Mouse (Mus musculus) T-cell, adult 2 months (primary cell): ENCODE data around the gene Maneal.
A peak's percentile ranks its signal among the peaks of the same experiment; 100 is the strongest.

Experiments used
- DNase-seq: peaks from one replicate; pipeline ENCODE4 v3.0.0; 2022; ENCODE audit warnings: low spot score

Gene Maneal

GRCm38 (mm10) chr4:124861283-124862188, at the start of gene Maneal:
TSS of gene Maneal (minus strand) at chr4:124862171.
- DNase-seq = no peak

- DNase-seq = no peak
Observed at GRCm38 (mm10) chr4:124905971-124906822, 44.2 kb upstream of the Maneal start.

- DNase-seq = no peak
Observed at GRCm38 (mm10) chr4:124905417-124905816, 43.4 kb upstream of the Maneal start.

DNA sequence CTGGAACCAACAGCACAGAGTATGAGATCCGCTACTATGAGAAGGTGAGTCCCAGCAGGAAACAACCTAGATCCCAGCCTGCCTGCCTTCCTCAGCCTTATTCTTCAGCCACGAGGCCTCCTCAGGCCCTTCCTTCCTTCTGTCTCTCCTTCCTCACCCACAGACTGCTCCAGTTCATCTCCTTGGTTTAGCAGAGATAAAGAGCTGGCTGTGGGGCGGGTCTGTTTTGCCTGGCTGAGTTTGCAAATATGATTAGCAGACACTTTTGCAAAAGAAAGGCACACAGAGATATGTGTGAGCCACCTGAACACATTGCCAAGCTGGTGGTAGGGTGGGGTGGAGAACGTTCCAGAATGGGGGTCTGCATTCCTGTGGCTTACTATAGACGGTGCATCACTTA, 37.9 kb upstream of the Maneal start:
- DNase-seq = no peak

- no peak for DNase-seq
Observed at GRCm38 (mm10) chr4:124898428-124898827, 36.5 kb upstream of the Maneal start.

DNA sequence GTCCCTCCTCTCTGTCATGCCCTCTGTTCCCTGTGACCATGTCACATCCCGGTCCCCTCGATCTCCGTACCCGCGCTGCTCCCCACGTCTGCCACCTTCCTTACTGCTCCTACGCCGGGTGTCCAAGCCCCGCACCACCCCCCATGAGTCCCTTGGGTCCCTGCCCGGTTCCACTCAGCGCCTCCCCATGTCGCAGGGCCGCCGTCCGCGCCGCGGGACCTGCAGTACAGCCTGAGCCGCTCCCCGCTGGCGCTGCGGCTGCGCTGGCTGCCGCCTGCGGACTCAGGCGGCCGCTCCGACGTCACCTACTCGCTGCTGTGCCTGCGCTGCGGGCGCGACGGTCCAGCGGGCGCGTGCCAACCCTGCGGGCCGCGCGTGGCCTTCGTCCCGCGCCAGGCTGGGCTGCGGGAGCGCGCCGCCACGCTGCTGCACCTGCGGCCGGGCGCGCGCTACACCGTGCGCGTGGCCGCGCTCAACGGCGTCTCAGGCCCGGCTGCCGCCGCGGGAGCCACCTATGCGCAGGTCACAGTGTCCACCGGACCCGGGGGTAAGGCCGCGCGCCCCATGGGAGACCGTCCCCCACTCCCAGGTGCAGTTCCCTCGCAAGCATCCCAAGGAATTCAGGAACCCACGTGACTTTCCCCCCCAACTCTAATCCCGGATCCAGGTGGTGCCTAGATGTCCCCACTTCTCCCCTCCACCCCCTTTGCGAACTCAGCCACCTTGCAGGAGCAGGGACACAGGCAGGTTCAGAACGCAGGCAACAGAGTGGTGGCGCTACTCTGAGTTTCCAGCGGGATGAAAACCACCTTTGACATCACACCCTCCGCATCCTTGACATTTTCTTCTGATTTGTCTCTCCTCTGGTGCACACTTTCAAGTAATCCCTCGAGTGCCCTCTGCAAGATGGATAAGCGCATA, 32.8 kb upstream of the Maneal start:
- no peak for DNase-seq

DNA sequence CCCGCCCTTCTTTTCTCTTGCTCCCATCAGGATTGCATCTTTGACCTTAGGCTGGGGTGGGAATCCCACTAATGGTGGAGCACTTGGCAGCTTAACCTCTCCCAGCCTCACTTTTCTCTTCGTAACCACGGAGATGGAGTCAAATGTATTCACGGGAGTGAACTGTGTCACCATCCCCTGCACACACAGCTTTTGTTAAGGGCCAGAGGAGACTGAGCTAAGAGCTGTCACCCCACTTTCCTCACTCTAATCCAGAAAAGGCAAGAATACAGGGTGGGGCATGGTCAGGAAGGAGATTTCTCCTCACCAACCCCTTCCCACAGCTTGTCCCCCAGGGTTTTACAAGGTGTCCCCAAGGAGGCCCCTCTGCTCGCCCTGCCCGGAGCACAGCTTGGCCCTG, 31.8 kb upstream of the Maneal start:
- no peak for DNase-seq

DNA sequence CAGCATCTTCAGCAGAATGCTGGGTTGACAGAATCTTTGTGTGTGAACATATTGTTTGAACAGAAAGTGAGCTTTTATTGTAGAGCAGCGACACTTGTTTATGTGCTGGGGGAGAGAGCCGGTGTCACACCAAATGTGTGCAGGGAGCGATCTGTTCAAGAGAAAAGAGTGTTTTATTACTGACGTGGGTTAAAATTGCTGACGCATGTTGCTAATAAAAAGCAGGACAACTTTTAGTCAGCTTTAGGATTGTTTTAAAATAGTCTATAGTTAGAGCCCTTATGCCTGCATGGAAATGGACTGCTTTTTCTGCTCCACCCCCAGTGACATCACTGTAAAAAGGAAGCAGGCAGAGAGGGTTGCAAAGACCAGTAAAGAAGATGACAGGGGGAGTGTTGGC, 28.9 kb upstream of the Maneal start:
- no peak for DNase-seq

- DNase-seq = no peak
Observed at GRCm38 (mm10) chr4:124889935-124890334, 28.0 kb upstream of the Maneal start.

- no peak for DNase-seq
Observed at GRCm38 (mm10) chr4:124888702-124889101, 26.7 kb upstream of the Maneal start.

DNA sequence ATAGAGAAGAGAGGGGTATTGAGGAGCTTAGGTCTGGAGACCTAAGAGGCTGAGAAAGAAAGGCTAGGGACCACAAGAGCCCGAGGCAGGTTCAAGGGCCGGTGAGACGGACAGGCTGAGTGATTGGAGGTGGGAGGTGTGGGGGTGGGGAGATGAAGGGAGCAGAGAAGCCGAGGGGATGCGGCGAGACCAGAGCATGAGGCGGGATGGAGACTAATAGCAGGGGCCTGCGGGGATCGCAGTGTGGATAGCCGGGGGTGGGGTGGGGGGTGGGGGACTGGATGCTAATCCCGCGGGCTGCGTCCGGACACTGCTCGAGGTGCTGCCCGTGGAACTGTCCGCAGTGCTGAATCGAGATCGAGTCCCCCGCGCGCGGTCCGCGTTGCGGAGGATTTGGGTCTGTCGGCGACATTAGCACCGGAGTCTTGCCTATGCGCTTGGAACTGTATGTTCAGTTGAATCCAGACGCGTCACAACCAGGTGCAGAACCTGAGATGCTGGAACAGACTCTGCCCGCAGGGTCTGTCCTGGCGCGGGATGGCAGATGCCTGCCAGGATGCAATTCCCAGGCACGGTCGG, 20.3 kb upstream of the Maneal start:
- no peak for DNase-seq

GRCm38 (mm10) chr4:124881341-124881908, 19.5 kb upstream of the Maneal start:
- DNase-seq = no peak

DNA sequence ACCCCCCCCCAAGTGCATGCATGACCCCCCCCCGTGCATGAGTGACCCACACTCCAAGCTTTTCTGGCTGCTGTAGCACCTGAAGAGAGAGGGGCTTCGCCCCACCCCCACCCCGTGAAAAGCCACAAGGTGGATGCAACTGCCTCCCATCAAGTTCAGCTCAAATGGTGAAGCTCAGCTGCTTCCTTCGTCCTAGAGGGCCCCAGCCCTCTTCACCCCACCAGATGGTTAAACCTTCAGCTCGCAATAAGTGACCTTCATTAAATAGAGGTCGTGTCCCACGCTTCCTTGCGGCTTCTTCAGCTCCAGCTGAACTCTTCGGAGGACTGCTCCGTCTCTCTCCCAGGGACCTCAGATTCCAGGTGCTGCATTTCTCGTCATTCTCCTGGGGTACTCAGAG, 18.6 kb upstream of the Maneal start, which contains the start of gene Epha10:
Epha10 (plus strand) TSS at position 301 of the 400 bp plus-strand sequence.
- DNase-seq = no peak

DNA sequence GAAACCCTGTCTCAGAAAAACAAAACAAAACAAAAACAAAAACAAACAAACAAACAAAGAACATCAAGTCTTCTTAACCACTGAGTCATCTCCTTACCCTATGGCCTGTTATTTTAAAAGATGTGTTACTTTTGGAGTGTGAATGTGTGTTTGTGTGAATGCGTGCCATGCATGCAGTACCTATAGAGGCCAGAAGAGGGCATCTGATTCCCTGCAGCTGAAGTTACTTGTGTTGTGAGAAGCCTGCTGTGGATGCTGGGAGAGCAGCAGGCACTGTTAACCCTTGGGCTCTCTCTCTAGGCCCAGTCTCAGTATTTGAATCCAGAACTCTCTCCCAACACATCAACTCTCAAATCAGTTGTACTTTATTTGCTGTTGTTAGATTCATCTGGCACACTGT, 10.7 kb upstream of the Maneal start:
- no peak for DNase-seq

DNA sequence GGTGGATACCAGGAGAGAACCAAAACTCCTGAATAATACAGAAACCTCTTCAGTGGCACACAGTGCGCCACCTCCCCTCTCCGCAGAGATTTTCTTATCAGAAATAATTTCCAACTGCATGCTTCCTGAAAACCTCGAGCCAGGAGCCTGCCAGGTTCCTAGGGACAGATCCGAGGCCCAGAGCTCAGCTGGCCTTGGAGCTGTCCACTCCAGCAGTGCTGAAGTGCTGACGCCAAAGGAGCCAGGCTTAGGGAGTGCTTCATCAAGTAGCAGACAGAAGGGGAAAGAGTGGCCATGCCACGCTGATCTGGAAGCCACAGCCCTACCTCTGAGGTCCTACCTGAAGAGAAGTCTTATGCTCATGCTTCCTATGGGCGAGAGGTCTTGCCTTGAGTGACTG, 1.5 kb downstream of the Maneal start:
- DNase-seq = peak; percentile 11

- DNase-seq = no peak
Observed at GRCm38 (mm10) chr4:124858370-124858769, 3.6 kb downstream of the Maneal start.

GRCm38 (mm10) chr4:124856294-124856693, 5.7 kb downstream of the Maneal start:
- DNase-seq = no peak

GRCm38 (mm10) chr4:124850933-124851658, 10.9 kb downstream of the Maneal start, which contains the start of gene 1110065P20Rik:
TSS of gene 1110065P20Rik (minus strand) at chr4:124851196.
- peak; percentile 74 for DNase-seq

- DNase-seq = peak; percentile 90
Observed at GRCm38 (mm10) chr4:124850261-124850913, 11.6 kb downstream of the Maneal start, which contains the start of gene Yrdc. TSS of gene Yrdc (plus strand) at chr4:124850679.
